Mouse (Mus musculus) brain, embryonic 14.5 days (tissue): ENCODE measurements around the gene Plxnd1.

Experiments
- CTCF ChIP-seq: fragments of 200-500 bp; IDR thresholded peaks from 2 replicates; pipeline ENCODE4 v1.5.1; 2012; ENCODE audit warnings: inconsistent platforms, mild to moderate bottlenecking, moderate library complexity, borderline replicate concordance; ENCODE audit not compliant: insufficient read depth, insufficient read length; ENCODE audit errors: extremely low read depth
- POLR2A ChIP-seq: fragments of 200-500 bp; IDR thresholded peaks from 2 replicates; pipeline ENCODE4 v1.6.1; 2012; ENCODE audit warnings: mild to moderate bottlenecking, inconsistent platforms, borderline replicate concordance; ENCODE audit not compliant: poor library complexity, insufficient read depth, insufficient read length, severe bottlenecking; ENCODE audit errors: extremely low read depth

- TF ChIP-seq CTCF (no peak), POLR2A (no peak)
These were observed 53.7 kb downstream of the Plxnd1 start for GRCm38 (mm10) chr6:115941128-115941527.
